Mouse (Mus musculus) limb, embryonic 13.5 days (tissue): ENCODE measurements around the gene Col6a4. TPM values are rescaled to one million over a fixed set of nuclear protein-coding genes. Genes with fewer than 3 reads are reported as not detected.

Experiments
- ATAC-seq: fragments of 200-750 bp; cut with Nextera tagmentation; 2 replicates; pipeline ENCODE4 v1.8.0; 2017; ENCODE audit warnings: low read depth, moderate number of reproducible peaks, moderate TSS enrichment; ENCODE audit not compliant: low FRiP score
- H3K27ac ChIP-seq: fragments of 300-500 bp; sonication (generic); 2 replicates; pipeline ENCODE4 v1.5.1; 2015; ENCODE audit warnings: inconsistent platforms, mild to moderate bottlenecking, moderate library complexity
- H3K27me3 ChIP-seq: fragments of 300-500 bp; sonication (generic); 2 replicates; pipeline ENCODE4 v1.6.1; 2015; ENCODE audit warnings: mild to moderate bottlenecking, inconsistent platforms
- H3K36me3 ChIP-seq: fragments of 300-500 bp; sonication (generic); 2 replicates; pipeline ENCODE4 v1.6.1; 2015; ENCODE audit warnings: inconsistent platforms, mild to moderate bottlenecking, moderate library complexity
- H3K4me1 ChIP-seq: fragments of 300-500 bp; sonication (generic); 2 replicates; pipeline ENCODE4 v1.6.1; 2015; ENCODE audit warnings: inconsistent platforms
- H3K4me2 ChIP-seq: fragments of 300-500 bp; sonication (generic); replicated peaks from 2 replicates; pipeline ENCODE4 v1.6.1; 2015; ENCODE audit warnings: inconsistent platforms, mild to moderate bottlenecking, moderate library complexity
- H3K4me3 ChIP-seq: fragments of 300-500 bp; sonication (generic); 2 replicates; pipeline ENCODE4 v1.5.1; 2015; ENCODE audit warnings: moderate library complexity, mild to moderate bottlenecking, inconsistent platforms
- H3K9ac ChIP-seq: fragments of 300-500 bp; sonication (generic); 2 replicates; pipeline ENCODE4 v1.6.1; 2015; ENCODE audit warnings: mild to moderate bottlenecking, inconsistent platforms
- H3K9me3 ChIP-seq: fragments of 300-500 bp; sonication (generic); 2 replicates; pipeline ENCODE4 v1.6.1; 2016; ENCODE audit warnings: inconsistent platforms
- WGBS: fragments of 180-500 bp; shearing (Covaris S2); methylation state at CpG from one replicate; pipeline ENCODE4 v1.1.7; 2015; 5-methylcytosine and 5-hydroxymethylcytosine counted together
- polyA plus RNA-seq: library from polyadenylated mRNA; unstranded; fragments of >200 nt; fragmentation: Nextera tagmentation; extraction: Ambion mirVana; gene quantifications from 2 replicates; pipeline ENCODE4 v1.2.1, GENCODE M21; 2015

Col6a4 gene
- polyA plus RNA-seq, 1 experiment from 2014 or later = 0.36 TPM

- Histone ChIP-seq H3K36me3 (no peaks in the 10 kb centered on the region), H3K9ac (no peak overlapping the region), H3K4me2 (no peak overlapping the region), H3K9me3 (peaks cover 10% of the 10 kb centered on the region), H3K27ac (no peak overlapping the region), H3K4me1 (no peaks in the 10 kb centered on the region), H3K4me3 (no peak overlapping the region), H3K27me3 (no peaks in the 10 kb centered on the region)
- 36% methylated on average over 10 of the region's 10 CpGs for WGBS
- ATAC-seq = no peak
Measured at GRCm38 (mm10) chr9:106112770-106113423, 16.3 kb upstream of the Col6a4 start.

GRCm38 (mm10) chr9:106106241-106106640 is 9.7 kb upstream of the Col6a4 start:
- no peak for ATAC-seq
- H3K27me3 ChIP-seq = no peaks in the 10 kb centered on the region

GRCm38 (mm10) chr9:106104401-106104800 is 7.8 kb upstream of the Col6a4 start:
- no peak for ATAC-seq
- H3K4me2 ChIP-seq = no peak overlapping the region
- no peak overlapping the region for H3K27ac ChIP-seq
- H3K36me3 ChIP-seq = no peaks in the 10 kb centered on the region
- H3K4me1 ChIP-seq = no peaks in the 10 kb centered on the region
- H3K9me3 ChIP-seq = no peaks in the 10 kb centered on the region
- no peak overlapping the region for H3K4me3 ChIP-seq
- no peaks in the 10 kb centered on the region for H3K27me3 ChIP-seq
- WGBS = 84% methylated on average over 7 of the region's 7 CpGs
- no peak overlapping the region for H3K9ac ChIP-seq

More at GRCm38 (mm10) chr9:106106241-106106640, 9.7 kb upstream of the Col6a4 start:
- no peak overlapping the region for H3K4me2 ChIP-seq
- H3K4me3 ChIP-seq = no peak overlapping the region
- no peaks in the 10 kb centered on the region for H3K4me1 ChIP-seq
- H3K36me3 ChIP-seq = no peaks in the 10 kb centered on the region
- H3K9me3 ChIP-seq = peaks cover 9% of the 10 kb centered on the region
- H3K9ac ChIP-seq = no peak overlapping the region
- no peak overlapping the region for H3K27ac ChIP-seq
- whole genome bisulfite sequencing = 83% methylated on average over 9 of the region's 9 CpGs

GRCm38 (mm10) chr9:106101166-106101565 is 4.6 kb upstream of the Col6a4 start:
- Histone ChIP-seq H3K27ac (no peak overlapping the region), H3K4me1 (peaks cover 3% of the 10 kb centered on the region; the same call in 1 of the 2 replicates), H3K9ac (no peak overlapping the region), H3K4me2 (no peak overlapping the region), H3K36me3 (no peaks in the 10 kb centered on the region), H3K27me3 (no peaks in the 10 kb centered on the region), H3K4me3 (no peak overlapping the region), H3K9me3 (no peaks in the 10 kb centered on the region)
- WGBS = 77% methylated on average over 5 of the region's 5 CpGs
- ATAC-seq = no peak

GRCm38 (mm10) chr9:106100262-106100661 is 3.7 kb upstream of the Col6a4 start:
- no peak for ATAC-seq
- 71% methylated on average over 9 of the region's 9 CpGs for WGBS
- no peaks in the 10 kb centered on the region for H3K36me3 ChIP-seq

GRCm38 (mm10) chr9:106099379-106100021 is 2.9 kb upstream of the Col6a4 start:
- 76% methylated on average over 22 of the region's 22 CpGs for WGBS
- no peak overlapping the region for H3K4me3 ChIP-seq
- peak overlapping the region; percentile 11 for H3K4me2 ChIP-seq
- peaks cover 3% of the 10 kb centered on the region; the same call in 1 of the 2 replicates for H3K4me1 ChIP-seq
- no peaks in the 10 kb centered on the region for H3K9me3 ChIP-seq
- no peak overlapping the region for H3K27ac ChIP-seq
- H3K9ac ChIP-seq = no peak overlapping the region
- no peaks in the 10 kb centered on the region for H3K27me3 ChIP-seq
- no peak for ATAC-seq
- no peaks in the 10 kb centered on the region for H3K36me3 ChIP-seq

More at GRCm38 (mm10) chr9:106100262-106100661, 3.7 kb upstream of the Col6a4 start:
- Histone ChIP-seq H3K27me3 (no peaks in the 10 kb centered on the region), H3K4me2 (no peak overlapping the region), H3K4me1 (peaks cover 3% of the 10 kb centered on the region; the same call in 1 of the 2 replicates), H3K4me3 (no peak overlapping the region), H3K27ac (no peak overlapping the region), H3K9me3 (no peaks in the 10 kb centered on the region), H3K9ac (no peak overlapping the region)

- no peak overlapping the region for H3K9ac ChIP-seq
- WGBS = 90% methylated on average over 5 of the region's 5 CpGs
- H3K27me3 ChIP-seq = no peaks in the 10 kb centered on the region
- H3K36me3 ChIP-seq = no peaks in the 10 kb centered on the region
- no peak overlapping the region for H3K27ac ChIP-seq
- no peak overlapping the region for H3K4me3 ChIP-seq
- no peaks in the 10 kb centered on the region for H3K9me3 ChIP-seq
- H3K4me2 ChIP-seq = no peak overlapping the region
- no peaks in the 10 kb centered on the region for H3K4me1 ChIP-seq
- no peak for ATAC-seq
Measured at GRCm38 (mm10) chr9:106081528-106081927, 15.1 kb downstream of the Col6a4 start.

- Histone ChIP-seq H3K36me3 (no peaks in the 10 kb centered on the region), H3K27ac (no peak overlapping the region), H3K9ac (no peak overlapping the region), H3K4me3 (no peak overlapping the region), H3K4me1 (no peaks in the 10 kb centered on the region), H3K9me3 (no peaks in the 10 kb centered on the region), H3K27me3 (no peaks in the 10 kb centered on the region), H3K4me2 (no peak overlapping the region)
- no peak for ATAC-seq
- WGBS = 60% methylated on average over 12 of the region's 12 CpGs
Measured at GRCm38 (mm10) chr9:106080261-106081033, 16.1 kb downstream of the Col6a4 start.

- Histone ChIP-seq H3K4me1 (no peaks in the 10 kb centered on the region), H3K36me3 (no peaks in the 10 kb centered on the region), H3K27ac (no peak overlapping the region), H3K27me3 (0 out of 2 replicates have a peak, but pooled peaks cover 2% of the 10 kb centered on the region), H3K9me3 (no peaks in the 10 kb centered on the region), H3K4me3 (no peak overlapping the region), H3K4me2 (no peak overlapping the region), H3K9ac (no peak overlapping the region)
- ATAC-seq = no peak
- 87% methylated on average over 3 of the region's 3 CpGs for WGBS
Measured at GRCm38 (mm10) chr9:106077953-106078352, 18.6 kb downstream of the Col6a4 start.

GRCm38 (mm10) chr9:106076234-106076633 is 20.3 kb downstream of the Col6a4 start:
- Histone ChIP-seq H3K4me2 (no peak overlapping the region), H3K4me1 (no peaks in the 10 kb centered on the region), H3K4me3 (no peak overlapping the region), H3K9me3 (no peaks in the 10 kb centered on the region), H3K9ac (no peak overlapping the region), H3K36me3 (no peaks in the 10 kb centered on the region), H3K27me3 (0 out of 2 replicates have a peak, but pooled peaks cover 2% of the 10 kb centered on the region), H3K27ac (no peak overlapping the region)
- no peak for ATAC-seq
- 75% methylated on average over 5 of the region's 5 CpGs for WGBS

GRCm38 (mm10) chr9:106073956-106074355 is 22.6 kb downstream of the Col6a4 start:
- Histone ChIP-seq H3K27ac (no peak overlapping the region), H3K27me3 (0 out of 2 replicates have a peak, but pooled peaks cover 2% of the 10 kb centered on the region), H3K4me1 (no peaks in the 10 kb centered on the region), H3K36me3 (no peaks in the 10 kb centered on the region), H3K4me2 (no peak overlapping the region), H3K9ac (no peak overlapping the region), H3K9me3 (no peaks in the 10 kb centered on the region), H3K4me3 (no peak overlapping the region)
- 79% methylated on average over 4 of the region's 4 CpGs for WGBS
- ATAC-seq = no peak

GRCm38 (mm10) chr9:106071651-106072050 is 24.9 kb downstream of the Col6a4 start:
- no peak for ATAC-seq
- H3K27me3 ChIP-seq = 0 out of 2 replicates have a peak, but pooled peaks cover 2% of the 10 kb centered on the region
- H3K36me3 ChIP-seq = no peaks in the 10 kb centered on the region
- no peaks in the 10 kb centered on the region for H3K4me1 ChIP-seq
- 65% methylated on average over 6 of the region's 6 CpGs for WGBS
- no peak overlapping the region for H3K27ac ChIP-seq
- no peaks in the 10 kb centered on the region for H3K9me3 ChIP-seq
- H3K9ac ChIP-seq = no peak overlapping the region
- H3K4me2 ChIP-seq = no peak overlapping the region
- no peak overlapping the region for H3K4me3 ChIP-seq
